29 mouse cellular contexts compared by ENCODE assay signal in genomic region chrX:157373873-157374272, GRCm38 (mm10). TPM values are rescaled to one million over a fixed set of nuclear protein-coding genes. Genes with fewer than 3 reads are reported as not detected.
DNase-seq lines count a peak whose midpoint lies in the region; ATAC-seq and TF ChIP-seq lines count a peak whose summit lies in the region.
"Had no signal": no experiment of that assay in that cellular context is flagged by ENCODE, and none has a peak within 500 bp of the region (broad histone marks: within the 10 kb centered on the region; RNA-seq: fewer than 3 reads in every experiment).

No protein-coding gene starts in this region.

- no peaks in the 10 kb centered on the region for H3K27me3 ChIP-seq in liver, embryonic 12.5 days (replicated peaks)
- H3K27me3 ChIP-seq: embryonic facial prominence, embryonic 13.5 days; forebrain, embryonic 15.5 days; heart, embryonic 13.5 days; hindbrain, embryonic 15.5 days; liver, embryonic 15.5 days; lung, embryonic 15.5 days; neural tube, embryonic 13.5 days had no signal

- H3K36me3 ChIP-seq in ES-E14 (ENCODE audit: control insufficient read depth, insufficient read depth, low read length, poor library complexity, severe bottlenecking) = no peaks in the 10 kb centered on the region
- H3K36me3 ChIP-seq in liver, embryonic 12.5 days = no peaks in the 10 kb centered on the region
- H3K36me3 ChIP-seq: embryonic facial prominence, embryonic 13.5 days; forebrain, embryonic 10.5 days; forebrain, embryonic 15.5 days; G1E; heart, embryonic 13.5 days; hindbrain, embryonic 15.5 days; limb, embryonic 10.5 days; limb, embryonic 15.5 days; liver, embryonic 15.5 days; lung, embryonic 15.5 days; neural tube, embryonic 13.5 days had no signal

- no peak for DNase-seq in layer of hippocampus, adult 2 months (ENCODE audit: low spot score in 2 of 2)
- no peak for DNase-seq in layer of hippocampus, adult 8-10 months (ENCODE audit: low spot score in 2 of 2)
- DNase-seq in 416B (ENCODE audit: low read depth) = peak; percentile 2
- DNase-seq in ES-E14 (ENCODE audit: low read depth, low spot score) = peak; percentile 19
- peak; percentile 1 for DNase-seq in WW6 (ENCODE audit: low read depth, low spot score)
- DNase-seq in embryo, embryonic 10.5 days (ENCODE audit: low spot score) = no peak
- DNase-seq in cerebellum, postnatal 25 days = no peak
- DNase-seq: adrenal gland, postnatal 10 days; cerebellum, adult 8-10 months; cerebellum, postnatal 36 days; heart, postnatal 10 days; kidney, adult 18-20 months; kidney, postnatal 36 days; layer of hippocampus, postnatal 36 days; right cerebral cortex, postnatal 25 days had no signal

- H3K9me3 ChIP-seq in ES-E14 (ENCODE audit: control insufficient read depth, insufficient read depth, low read depth, low read length) = no peaks in the 10 kb centered on the region
- H3K9me3 ChIP-seq in liver, embryonic 12.5 days (replicated peaks) = no peaks in the 10 kb centered on the region
- H3K9me3 ChIP-seq: embryonic facial prominence, embryonic 13.5 days; forebrain, embryonic 10.5 days; forebrain, embryonic 15.5 days; G1E; heart, embryonic 13.5 days; hindbrain, embryonic 15.5 days; limb, embryonic 10.5 days; limb, embryonic 15.5 days; liver, embryonic 15.5 days; lung, embryonic 15.5 days; neural tube, embryonic 13.5 days had no signal

- H3K4me2 ChIP-seq in liver, embryonic 12.5 days = no peak overlapping the region
- H3K4me2 ChIP-seq: embryonic facial prominence, embryonic 13.5 days; forebrain, embryonic 15.5 days; heart, embryonic 13.5 days; hindbrain, embryonic 15.5 days; limb, embryonic 15.5 days; liver, embryonic 15.5 days; lung, embryonic 15.5 days; midbrain, embryonic 11.5 days; neural tube, embryonic 13.5 days had no signal

- in situ Hi-C loops in ES-E14 (cut with MboI; ENCODE audit: low sequenced_read_pairs in 2 of 2, unreplicated experiment in 2 of 2) = no loop called here

- no peak for ATAC-seq in liver, embryonic 12.5 days
- ATAC-seq: CD4-positive, CD25-positive, alpha-beta regulatory T cell, adult 4 months; forebrain, embryonic 15.5 days had no signal

- TF ChIP-seq CTCF in layer of hippocampus, adult 2 months (conservative IDR thresholded peaks at IDR 0.05) = peak; percentile 40

- WGBS in liver, embryonic 12.5 days (ENCODE audit: insufficient replicate concordance) = 33% methylated on average over 3 of the region's 3 CpGs

- no peak overlapping the region for H3K9ac ChIP-seq in ES-E14 (ENCODE audit: insufficient read depth, low read depth, low read length, poor library complexity, severe bottlenecking)
- H3K9ac ChIP-seq in liver, embryonic 12.5 days = no peak overlapping the region
- H3K9ac ChIP-seq: embryonic facial prominence, embryonic 13.5 days; forebrain, embryonic 15.5 days; heart, embryonic 13.5 days; hindbrain, embryonic 15.5 days; limb, embryonic 15.5 days; liver, embryonic 15.5 days; lung, embryonic 15.5 days; neural tube, embryonic 13.5 days had no signal

- no peaks in the 10 kb centered on the region for H3K4me1 ChIP-seq in ES-E14 (ENCODE audit: control insufficient read depth in 2 of 2, insufficient read depth in 2 of 2, low read length in 2 of 2, poor library complexity in 1 of 2)
- no peaks in the 10 kb centered on the region for H3K4me1 ChIP-seq in liver, embryonic 12.5 days
- H3K4me1 ChIP-seq: embryonic facial prominence, embryonic 13.5 days; forebrain, embryonic 10.5 days; forebrain, embryonic 15.5 days; heart, embryonic 13.5 days; hindbrain, embryonic 15.5 days; limb, embryonic 10.5 days; limb, embryonic 15.5 days; liver, embryonic 15.5 days; lung, embryonic 15.5 days; neural tube, embryonic 13.5 days had no signal

- H3K4me3 ChIP-seq in layer of hippocampus, adult 2 months = no peak overlapping the region
- no peak overlapping the region for H3K4me3 ChIP-seq in ES-E14 (ENCODE audit: insufficient read depth in 1 of 2, low read depth in 1 of 2, low read length in 2 of 2, poor library complexity in 1 of 2, severe bottlenecking in 1 of 2)
- no peak overlapping the region for H3K4me3 ChIP-seq in liver, embryonic 12.5 days
- H3K4me3 ChIP-seq: embryonic facial prominence, embryonic 13.5 days; forebrain, embryonic 10.5 days; forebrain, embryonic 15.5 days; heart, embryonic 13.5 days; hindbrain, embryonic 15.5 days; limb, embryonic 10.5 days; limb, embryonic 15.5 days; liver, embryonic 15.5 days; lung, embryonic 15.5 days; neural tube, embryonic 13.5 days had no signal

- H3K27ac ChIP-seq in layer of hippocampus, adult 2 months = no peak overlapping the region
- H3K27ac ChIP-seq in ES-E14 (ENCODE audit: insufficient read depth, low read depth, low read length, poor library complexity, severe bottlenecking) = no peak overlapping the region
- no peak overlapping the region for H3K27ac ChIP-seq in liver, embryonic 12.5 days
- H3K27ac ChIP-seq: embryonic facial prominence, embryonic 13.5 days; forebrain, embryonic 10.5 days; forebrain, embryonic 15.5 days; heart, embryonic 13.5 days; hindbrain, embryonic 15.5 days; limb, embryonic 10.5 days; limb, embryonic 15.5 days; liver, embryonic 15.5 days; lung, embryonic 15.5 days; neural tube, embryonic 13.5 days had no signal

TF ChIP-seq in ES-E14, 5 proteins besides CTCF, POLR2A, EP300 and RAD21:
- no peak for TF ChIP-seq MAFK (IDR thresholded peaks at IDR 0.05; ENCODE audit: insufficient read depth, low read depth, low read length)
- no peak for TF ChIP-seq ZC3H11A (IDR thresholded peaks at IDR 0.05; ENCODE audit: borderline replicate concordance, low read depth, low read length)
- TF ChIP-seq ZNF384 (IDR thresholded peaks at IDR 0.05; ENCODE audit: low read depth, low read length) = no peak
- no peak for TF ChIP-seq HCFC1 (IDR thresholded peaks at IDR 0.05; ENCODE audit: borderline replicate concordance, insufficient read depth, low read length)
- TF ChIP-seq CHD2 (IDR thresholded peaks at IDR 0.05; ENCODE audit: low read depth, low read length) = no peak
TF ChIP-seq in ES-E14: peak in this region for 0.

RNA-seq across cellular contexts. Expression of gene Phex, which starts 41.2 kb away (rescaled TPM):
- total RNA-seq in layer of hippocampus, adult 2 months (2021) = under 1 TPM; 0.29 to 0.38 TPM
- total RNA-seq in layer of hippocampus, adult 8-10 months (2022) = under 1 TPM; 0.09 to 0.53 (median 0.27) TPM
- 0.36 and 1.1 TPM in 2 replicates for total RNA-seq in ES-E14 (2012; rRNA removed)
- 0.07 TPM in 2 replicates for polyA plus RNA-seq in liver, embryonic 12.5 days (2016; fragmentation: Nextera tagmentation; extraction: Ambion mirVana)
- polyA plus RNA-seq: CD4-positive, CD25-positive, alpha-beta regulatory T cell, adult 4 months; G1E; liver, embryonic 15.5 days had no signal

Comparison
In these comparisons a context has a peak if more than half of its experiments do, and no peak if none do; other contexts are left out.
1. DNase-seq: peak in 416B (single experiment), ES-E14 (single experiment) and WW6 (single experiment); none in layer of hippocampus, adult 2 months (0 of 2), layer of hippocampus, adult 8-10 months (0 of 2), embryo, embryonic 10.5 days (single experiment) and cerebellum, postnatal 25 days (0 of 2).